Mouse (Mus musculus) intestine, postnatal 0 days (tissue): ENCODE results near the gene Prorsd1. TPM values are rescaled to one million over a fixed set of nuclear protein-coding genes. Genes with fewer than 3 reads are reported as not detected.
"Not testable (repeated sequence)": the region's sequence is repeated elsewhere in the genome, so short reads cannot be mapped to it uniquely, and the experiment has no call there.

ENCODE experiments used
- ATAC-seq: fragments of 200-750 bp; cut with Nextera tagmentation; 2 replicates; pipeline ENCODE4 v1.8.0; 2017; ENCODE audit warnings: mild to moderate bottlenecking, moderate TSS enrichment, moderate library complexity
- H3K27ac ChIP-seq: fragments of 300-500 bp; sonication (generic); 2 replicates; pipeline ENCODE4 v1.5.1; 2014; ENCODE audit warnings: mild to moderate bottlenecking, low read depth, low read length, moderate library complexity
- H3K27me3 ChIP-seq: fragments of 300-500 bp; sonication (generic); replicated peaks from 2 replicates; pipeline ENCODE4 v1.6.1; 2014; ENCODE audit warnings: low read length, mixed read lengths; ENCODE audit not compliant: control insufficient read depth, insufficient read depth
- H3K36me3 ChIP-seq: fragments of 300-500 bp; sonication (generic); 2 replicates; pipeline ENCODE4 v1.6.1; 2014; ENCODE audit warnings: mild to moderate bottlenecking, moderate library complexity; ENCODE audit not compliant: control insufficient read depth, insufficient read depth
- H3K4me1 ChIP-seq: fragments of 300-500 bp; sonication (generic); replicated peaks from 2 replicates; pipeline ENCODE4 v1.6.1; 2014; ENCODE audit warnings: antibody characterized with exemption, low read length, mixed read lengths; ENCODE audit not compliant: control insufficient read depth, insufficient read depth
- H3K4me2 ChIP-seq: fragments of 300-500 bp; sonication (generic); replicated peaks from 2 replicates; pipeline ENCODE4 v1.6.1; 2014; ENCODE audit warnings: low read depth, mild to moderate bottlenecking, moderate library complexity
- H3K4me3 ChIP-seq: fragments of 300-500 bp; sonication (generic); 2 replicates; pipeline ENCODE4 v1.5.1; 2014; ENCODE audit warnings: low read depth, low read length
- H3K9ac ChIP-seq: fragments of 300-500 bp; sonication (generic); 2 replicates; pipeline ENCODE4 v1.6.1; 2014; ENCODE audit warnings: mild to moderate bottlenecking, low read depth, low read length
- H3K9me3 ChIP-seq: fragments of 300-500 bp; sonication (generic); 2 replicates; pipeline ENCODE4 v1.6.1; 2016; ENCODE audit warnings: mixed run types; ENCODE audit not compliant: control insufficient read depth
- CTCF ChIP-seq: sonication (generic); IDR thresholded peaks from 2 replicates; pipeline ENCODE4 v1.5.1; 2016; ENCODE audit warnings: low read depth, mild to moderate bottlenecking, control low read depth, antibody characterized with exemption, moderate library complexity
- WGBS: fragments of 180-500 bp; shearing (Covaris S2); extraction: QIAGEN DNeasy Blood & Tissue Kit; methylation state at CpG from one replicate; pipeline ENCODE4 v1.1.7; 2014; 5-methylcytosine and 5-hydroxymethylcytosine counted together
- polyA plus RNA-seq: library from polyadenylated mRNA; unstranded; fragments of >200 nt; fragmentation: Nextera tagmentation; extraction: Ambion mirVana; gene quantifications from 2 replicates; pipeline ENCODE4 v1.2.1, GENCODE M21; 2015

Gene Prorsd1
- polyA plus RNA-seq, 1 experiment from 2014 or later: 19.2 TPM

- TF ChIP-seq CTCF: peak; percentile 41; the same call in 1 of the 2 replicates
- Histone ChIP-seq H3K4me3 (peak within 1 kb of the TSS; percentile 72), H3K4me1 (peaks cover 6% of the 10 kb centered on the region), H3K9me3 (no peaks in the 10 kb centered on the region), H3K36me3 (peaks cover 19% of the 10 kb centered on the region), H3K9ac (peak within 1 kb of the TSS; percentile 79), H3K27me3 (no peaks in the 10 kb centered on the region), H3K27ac (peak within 1 kb of the TSS; percentile 81), H3K4me2 (peak within 1 kb of the TSS; percentile 80)
- WGBS: under 1% methylated on average over 46 of the region's 46 CpGs
- ATAC-seq: peak; percentile 99
Observed at GRCm38 (mm10) chr11:29547752-29548503, 33.1 kb upstream of the Prorsd1 start, which contains the start of the genes Clhc1 and Rps27a. TSS of gene Clhc1 (plus strand) at chr11:29547950. TSS of gene Rps27a (minus strand) at chr11:29548109.

- WGBS: under 1% methylated on average over 27 of the region's 27 CpGs
- H3K4me1 ChIP-seq: peaks cover 6% of the 10 kb centered on the region
- TF ChIP-seq CTCF: no peak
- no peaks in the 10 kb centered on the region for H3K27me3 ChIP-seq
- peak overlapping the region; percentile 79 for H3K9ac ChIP-seq
- H3K4me3 ChIP-seq: peak overlapping the region; percentile 72
- H3K9me3 ChIP-seq: no peaks in the 10 kb centered on the region
- peak overlapping the region; percentile 80 for H3K4me2 ChIP-seq
- H3K27ac ChIP-seq: peak overlapping the region; percentile 81
- ATAC-seq: peak; percentile 40
- peaks cover 21% of the 10 kb centered on the region for H3K36me3 ChIP-seq
Observed at GRCm38 (mm10) chr11:29547249-29547751, 32.5 kb upstream of the Prorsd1 start.

- 17% methylated on average over 2 of the region's 2 CpGs for WGBS
- Histone ChIP-seq H3K9me3 (no peaks in the 10 kb centered on the region), H3K27ac (no peak overlapping the region), H3K27me3 (no peaks in the 10 kb centered on the region), H3K4me2 (peak overlapping the region; percentile 80), H3K36me3 (peaks cover 22% of the 10 kb centered on the region), H3K4me1 (peaks cover 6% of the 10 kb centered on the region), H3K9ac (peak overlapping the region; percentile 79), H3K4me3 (peak overlapping the region; percentile 72)
- TF ChIP-seq CTCF: no peak
- no peak for ATAC-seq
Observed at GRCm38 (mm10) chr11:29546762-29547161, 31.9 kb upstream of the Prorsd1 start.

GRCm38 (mm10) chr11:29546297-29546696 is 31.5 kb upstream of the Prorsd1 start:
- H3K9me3 ChIP-seq, H3K27ac ChIP-seq, H3K27me3 ChIP-seq, H3K9ac ChIP-seq, H3K4me1 ChIP-seq, ATAC-seq: not testable (repeated sequence)
- peaks cover 25% of the 10 kb centered on the region for H3K36me3 ChIP-seq
- 86% methylated on average over 2 of the region's 2 CpGs for WGBS
- H3K4me3 ChIP-seq: peak overlapping the region; percentile 72; the same call in 1 of the 2 replicates
- H3K4me2 ChIP-seq: peak overlapping the region; percentile 80

- not testable (repeated sequence) for ATAC-seq, H3K4me1 ChIP-seq
- 88% methylated on average over 4 of the region's 4 CpGs for WGBS
Observed at GRCm38 (mm10) chr11:29545150-29545752, 30.4 kb upstream of the Prorsd1 start.

GRCm38 (mm10) chr11:29544225-29544945 is 29.6 kb upstream of the Prorsd1 start:
- H3K9me3 ChIP-seq: no peaks in the 10 kb centered on the region
- peaks cover 34% of the 10 kb centered on the region for H3K36me3 ChIP-seq
- no peak overlapping the region for H3K27ac ChIP-seq
- peaks cover 6% of the 10 kb centered on the region for H3K4me1 ChIP-seq
- no peak for TF ChIP-seq CTCF
- no peak overlapping the region for H3K4me2 ChIP-seq
- no peaks in the 10 kb centered on the region for H3K27me3 ChIP-seq
- ATAC-seq: no peak
- WGBS: 86% methylated on average over 3 of the region's 3 CpGs
- H3K4me3 ChIP-seq: no peak overlapping the region
- H3K9ac ChIP-seq: no peak overlapping the region

More at GRCm38 (mm10) chr11:29545150-29545752, 30.4 kb upstream of the Prorsd1 start:
- H3K27ac ChIP-seq, H3K27me3 ChIP-seq, H3K4me2 ChIP-seq, H3K9ac ChIP-seq, H3K4me3 ChIP-seq, H3K9me3 ChIP-seq: not testable (repeated sequence)
- peaks cover 31% of the 10 kb centered on the region for H3K36me3 ChIP-seq
